Mouse (Mus musculus) midbrain, embryonic 13.5 days (tissue): Measurements from ENCODE around the gene E030018B13Rik. TPM values are rescaled to one million over a fixed set of nuclear protein-coding genes. Genes with fewer than 3 reads are reported as not detected.

Experiments
- ATAC-seq: fragments of 200-750 bp; cut with Nextera tagmentation; 2 replicates; pipeline ENCODE4 v1.8.0; 2017; ENCODE audit warnings: mild to moderate bottlenecking, moderate TSS enrichment, moderate library complexity
- H3K27ac ChIP-seq: fragments of 300-500 bp; sonication (generic); 2 replicates; pipeline ENCODE4 v1.5.1; 2015; ENCODE audit warnings: inconsistent platforms, mild to moderate bottlenecking, moderate library complexity
- H3K27me3 ChIP-seq: fragments of 300-500 bp; sonication (generic); 2 replicates; pipeline ENCODE4 v1.6.1; 2015; ENCODE audit warnings: mild to moderate bottlenecking, inconsistent platforms
- H3K36me3 ChIP-seq: fragments of 300-500 bp; sonication (generic); 2 replicates; pipeline ENCODE4 v1.6.1; 2015; ENCODE audit warnings: mild to moderate bottlenecking, inconsistent platforms
- H3K4me1 ChIP-seq: fragments of 300-500 bp; sonication (generic); replicated peaks from 2 replicates; pipeline ENCODE4 v1.6.1; 2015; ENCODE audit warnings: inconsistent platforms
- H3K4me2 ChIP-seq: fragments of 300-500 bp; sonication (generic); replicated peaks from 2 replicates; pipeline ENCODE4 v1.6.1; 2015; ENCODE audit warnings: moderate library complexity, mild to moderate bottlenecking, inconsistent platforms
- H3K4me3 ChIP-seq: fragments of 300-500 bp; sonication (generic); replicated peaks from 2 replicates; pipeline ENCODE4 v1.5.1; 2015; ENCODE audit warnings: mild to moderate bottlenecking, inconsistent platforms
- H3K9ac ChIP-seq: fragments of 300-500 bp; sonication (generic); replicated peaks from 2 replicates; pipeline ENCODE4 v1.6.1; 2015; ENCODE audit warnings: mild to moderate bottlenecking, inconsistent platforms
- H3K9me3 ChIP-seq: fragments of 300-500 bp; sonication (generic); 2 replicates; pipeline ENCODE4 v1.6.1; 2016; ENCODE audit warnings: mild to moderate bottlenecking, inconsistent platforms
- WGBS: fragments of 180-500 bp; shearing (Covaris S2); methylation state at CpG from one replicate; pipeline ENCODE4 v1.1.7; 2015; 5-methylcytosine and 5-hydroxymethylcytosine counted together
- polyA plus RNA-seq: library from polyadenylated mRNA; unstranded; fragments of >200 nt; fragmentation: Nextera tagmentation; extraction: Ambion mirVana; gene quantifications from 2 replicates; pipeline ENCODE4 v1.2.1, GENCODE M21; 2015

The E030018B13Rik gene
- polyA plus RNA-seq, 1 experiment from 2014 or later: 0.22 TPM

DNA sequence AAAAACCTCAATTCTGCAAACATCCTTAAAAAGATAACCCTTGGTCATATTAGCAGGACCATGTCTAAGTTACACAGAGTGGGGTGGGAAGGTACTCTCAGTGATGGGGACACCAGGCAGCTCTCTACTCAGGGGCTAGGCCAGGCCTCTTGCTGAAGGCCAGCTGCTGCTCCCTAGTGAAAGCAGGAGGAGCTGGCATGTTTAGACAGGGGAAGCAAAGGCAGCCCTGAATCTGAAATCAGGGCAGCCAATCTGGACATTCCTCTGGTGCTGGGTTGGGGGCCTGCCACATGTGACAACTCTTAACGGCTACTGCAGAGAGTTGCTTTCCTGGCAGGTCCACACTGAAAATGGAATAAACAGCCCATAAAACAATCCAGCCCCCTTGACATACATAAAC is 7.5 kb downstream of the E030018B13Rik start:
- Histone ChIP-seq H3K36me3 (no peaks in the 10 kb centered on the region), H3K9ac (no peak overlapping the region), H3K4me2 (no peak overlapping the region), H3K4me3 (no peak overlapping the region), H3K4me1 (peaks cover 50% of the 10 kb centered on the region), H3K9me3 (no peaks in the 10 kb centered on the region), H3K27ac (no peak overlapping the region), H3K27me3 (no peaks in the 10 kb centered on the region)
- 83% methylated on average over 1 of the region's 1 CpGs for WGBS
- ATAC-seq: no peak

DNA sequence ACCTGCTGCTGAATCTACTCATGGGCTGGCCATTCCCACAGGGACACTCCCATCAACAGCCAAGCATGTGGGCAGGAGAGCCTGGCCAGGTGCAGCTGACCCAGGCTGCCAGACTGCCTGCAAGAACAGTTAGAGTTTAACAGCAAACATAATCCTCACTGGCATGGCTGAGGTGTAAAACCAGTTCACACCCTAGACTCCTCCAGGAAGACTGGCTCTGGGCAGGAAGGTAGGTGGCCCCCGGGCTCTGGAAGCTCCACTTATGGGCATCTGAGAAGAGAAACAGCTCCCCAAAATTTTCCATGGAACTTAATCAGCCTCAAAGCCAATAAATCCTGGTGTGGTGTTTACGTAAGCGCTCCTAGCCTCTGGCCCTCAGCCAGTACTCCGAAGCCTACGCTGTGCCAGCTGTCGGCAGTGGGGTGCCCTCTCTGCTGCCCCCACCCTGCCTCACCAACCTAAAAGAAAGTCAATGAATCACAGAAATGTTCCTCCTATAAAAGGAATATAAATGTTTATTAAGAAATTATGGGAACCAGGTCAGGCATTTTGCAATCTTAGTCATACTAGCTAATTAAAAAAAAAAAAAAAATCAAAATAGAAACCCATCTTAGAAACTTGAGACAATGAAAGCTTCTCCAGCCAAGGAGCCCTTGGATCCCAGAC is 8.2 kb downstream of the E030018B13Rik start:
- peak; percentile 22; the same call in 1 of the 2 replicates for ATAC-seq
- no peaks in the 10 kb centered on the region for H3K27me3 ChIP-seq
- H3K36me3 ChIP-seq: no peaks in the 10 kb centered on the region
- H3K9me3 ChIP-seq: no peaks in the 10 kb centered on the region
- H3K4me3 ChIP-seq: no peak overlapping the region
- no peak overlapping the region for H3K4me2 ChIP-seq
- H3K4me1 ChIP-seq: peaks cover 47% of the 10 kb centered on the region
- H3K9ac ChIP-seq: no peak overlapping the region
- WGBS: 54% methylated on average over 6 of the region's 6 CpGs
- 0 out of 2 replicates have a peak overlapping the region, but pooled peaks have one; percentile 32 for H3K27ac ChIP-seq

DNA sequence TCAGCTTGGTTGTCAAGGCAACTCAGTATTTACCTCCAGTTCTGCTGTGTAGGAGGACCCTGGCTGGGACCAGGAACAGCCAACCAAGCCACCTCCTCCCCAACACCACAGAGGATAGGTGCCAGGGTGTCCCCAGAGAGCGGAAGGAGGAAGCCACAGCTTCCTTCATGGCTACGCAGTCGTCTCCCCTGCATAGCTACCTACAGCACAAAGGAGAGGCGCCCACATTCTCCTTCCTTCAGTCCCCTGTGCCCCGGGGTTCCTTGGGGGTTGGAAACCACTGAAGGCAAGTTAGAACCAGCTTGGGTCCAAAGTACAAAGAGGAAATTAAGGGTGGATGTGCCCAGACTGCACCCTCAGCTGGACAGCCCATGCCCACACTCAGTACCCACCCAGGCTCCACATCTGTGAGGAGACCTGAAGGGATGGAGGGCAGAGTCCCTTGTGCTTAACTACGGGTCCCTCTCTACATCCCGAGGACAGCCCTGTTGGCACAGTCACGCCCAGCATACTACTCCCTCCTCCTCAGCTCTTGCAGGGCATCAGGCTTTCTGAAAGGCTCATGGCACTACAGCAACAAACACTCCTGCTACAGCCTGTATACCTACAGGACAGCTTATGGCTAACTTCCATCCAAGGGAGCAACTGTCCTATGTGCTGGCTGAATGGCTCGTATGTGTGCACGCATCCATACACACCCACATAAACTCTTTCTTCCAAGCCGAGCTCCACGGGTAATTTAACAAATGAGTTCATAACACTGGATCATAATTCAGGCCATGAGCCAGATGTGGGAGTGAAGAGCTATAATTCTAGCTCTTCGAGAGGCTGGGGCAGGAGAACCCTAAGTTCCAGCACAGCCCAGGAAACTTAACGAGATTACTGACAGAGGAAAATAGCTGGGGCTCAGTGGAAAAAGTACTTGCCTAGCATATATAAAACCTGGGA is 9.0 kb downstream of the E030018B13Rik start:
- 81% methylated on average over 14 of the region's 14 CpGs for WGBS
- no peak overlapping the region for H3K4me2 ChIP-seq
- no peak overlapping the region for H3K9ac ChIP-seq
- no peak overlapping the region for H3K4me3 ChIP-seq
- H3K4me1 ChIP-seq: peaks cover 47% of the 10 kb centered on the region
- H3K9me3 ChIP-seq: no peaks in the 10 kb centered on the region
- H3K36me3 ChIP-seq: no peaks in the 10 kb centered on the region
- peak; percentile 59 for ATAC-seq
- H3K27ac ChIP-seq: peak overlapping the region; percentile 25; the same call in 1 of the 2 replicates
- no peaks in the 10 kb centered on the region for H3K27me3 ChIP-seq

DNA sequence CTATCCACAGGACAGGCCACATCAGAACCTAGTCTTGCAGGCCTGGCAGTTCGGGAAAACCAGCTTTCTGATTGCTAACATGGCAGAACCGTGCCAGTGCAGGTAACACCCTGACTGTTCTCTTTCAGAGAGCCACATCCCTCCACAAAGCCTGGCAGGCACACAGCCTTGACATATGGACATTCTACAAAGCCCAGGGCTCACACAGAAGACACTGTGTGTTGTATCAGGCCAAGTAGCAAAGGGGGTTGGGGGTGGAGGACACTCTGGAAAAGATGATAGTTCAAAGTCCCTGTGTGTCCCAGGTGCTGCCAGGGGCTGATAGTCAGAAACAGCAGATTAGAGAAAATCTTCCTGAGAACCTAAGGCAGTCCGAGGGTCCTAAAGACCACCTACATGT is 9.8 kb downstream of the E030018B13Rik start:
- ATAC-seq: no peak
- no peak overlapping the region for H3K4me3 ChIP-seq
- 79% methylated on average over 3 of the region's 3 CpGs for WGBS
- no peak overlapping the region for H3K4me2 ChIP-seq
- peaks cover 47% of the 10 kb centered on the region for H3K4me1 ChIP-seq
- H3K9me3 ChIP-seq: no peaks in the 10 kb centered on the region
- H3K27ac ChIP-seq: peak overlapping the region; percentile 25; the same call in 1 of the 2 replicates
- H3K36me3 ChIP-seq: no peaks in the 10 kb centered on the region
- no peaks in the 10 kb centered on the region for H3K27me3 ChIP-seq
- H3K9ac ChIP-seq: no peak overlapping the region

DNA sequence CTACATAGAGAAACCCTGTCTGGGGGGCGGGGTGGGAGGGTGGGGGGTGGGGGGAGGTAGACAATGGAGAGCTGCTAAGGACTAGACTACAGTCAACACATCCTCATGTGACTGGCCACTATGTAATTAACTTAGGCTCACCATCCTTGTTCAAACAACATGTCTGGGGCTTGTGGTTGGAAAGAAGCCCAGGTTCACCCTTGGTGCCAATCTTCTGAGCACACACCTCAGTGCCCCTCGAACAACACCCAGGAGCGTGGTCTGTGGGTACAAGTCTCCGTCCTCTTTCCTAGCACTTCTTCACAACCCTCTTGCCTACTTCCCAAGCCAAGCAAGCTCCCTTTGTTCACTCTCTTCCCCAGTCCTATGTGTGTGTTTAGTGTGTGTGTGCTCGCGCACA is 10.5 kb downstream of the E030018B13Rik start:
- Histone ChIP-seq H3K27me3 (no peaks in the 10 kb centered on the region), H3K4me2 (no peak overlapping the region), H3K27ac (no peak overlapping the region), H3K9me3 (no peaks in the 10 kb centered on the region), H3K36me3 (no peaks in the 10 kb centered on the region), H3K9ac (no peak overlapping the region), H3K4me3 (no peak overlapping the region), H3K4me1 (peaks cover 43% of the 10 kb centered on the region)
- 94% methylated on average over 6 of the region's 6 CpGs for whole genome bisulfite sequencing
- ATAC-seq: no peak

DNA sequence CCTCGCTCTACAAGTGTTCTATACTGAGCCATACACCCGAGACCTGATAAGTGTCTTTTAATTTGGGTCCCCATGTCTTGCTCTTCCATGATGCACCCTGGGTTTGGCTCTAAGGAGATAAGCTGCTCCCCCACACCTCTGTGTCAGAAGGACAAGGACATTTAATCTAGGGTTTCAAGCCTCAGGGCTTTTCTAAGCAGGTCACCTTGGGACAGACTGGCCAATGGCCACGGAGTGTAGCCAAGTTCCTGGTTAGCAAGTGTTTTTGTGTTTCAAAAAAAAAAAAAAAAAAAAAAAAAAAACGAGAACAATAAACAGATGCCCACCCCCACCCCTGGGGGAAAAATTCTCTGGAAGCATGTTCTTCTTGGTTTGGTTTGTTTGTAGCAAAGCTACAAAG is 12.4 kb downstream of the E030018B13Rik start:
- Histone ChIP-seq H3K9ac (no peak overlapping the region), H3K4me2 (no peak overlapping the region)
- ATAC-seq: no peak

DNA sequence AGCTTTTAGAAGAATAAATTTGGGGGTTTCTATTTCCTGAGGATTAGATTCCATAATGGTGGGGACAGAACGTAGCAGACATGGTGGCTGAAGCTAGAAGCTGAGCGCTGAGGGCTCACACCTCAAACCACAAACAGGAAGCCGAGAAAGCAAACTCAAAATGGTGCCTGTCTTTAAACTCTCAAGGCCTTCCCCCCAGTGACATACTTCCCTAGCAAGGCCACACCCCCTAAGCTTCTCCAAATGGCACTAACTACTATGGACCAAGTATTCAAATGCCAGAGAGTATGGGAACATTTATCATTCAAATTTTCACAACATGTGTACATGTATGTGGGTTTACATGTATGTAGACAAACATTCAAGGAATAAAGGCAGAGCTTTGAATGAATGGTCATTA is 13.5 kb downstream of the E030018B13Rik start:
- H3K36me3 ChIP-seq: no peaks in the 10 kb centered on the region
- no peak overlapping the region for H3K27ac ChIP-seq
- H3K4me3 ChIP-seq: no peak overlapping the region
- peaks cover 40% of the 10 kb centered on the region for H3K4me1 ChIP-seq
- H3K4me2 ChIP-seq: no peak overlapping the region
- no peak for ATAC-seq
- WGBS: 95% methylated on average over 3 of the region's 3 CpGs
- no peaks in the 10 kb centered on the region for H3K27me3 ChIP-seq
- H3K9ac ChIP-seq: no peak overlapping the region
- no peaks in the 10 kb centered on the region for H3K9me3 ChIP-seq

More for the DNA sequence above, 12.4 kb downstream of the E030018B13Rik start:
- H3K27ac ChIP-seq: no peak overlapping the region
- peaks cover 41% of the 10 kb centered on the region for H3K4me1 ChIP-seq
- H3K9me3 ChIP-seq: no peaks in the 10 kb centered on the region
- H3K36me3 ChIP-seq: no peaks in the 10 kb centered on the region
- no peaks in the 10 kb centered on the region for H3K27me3 ChIP-seq
- no peak overlapping the region for H3K4me3 ChIP-seq
- 94% methylated on average over 4 of the region's 4 CpGs for WGBS

DNA sequence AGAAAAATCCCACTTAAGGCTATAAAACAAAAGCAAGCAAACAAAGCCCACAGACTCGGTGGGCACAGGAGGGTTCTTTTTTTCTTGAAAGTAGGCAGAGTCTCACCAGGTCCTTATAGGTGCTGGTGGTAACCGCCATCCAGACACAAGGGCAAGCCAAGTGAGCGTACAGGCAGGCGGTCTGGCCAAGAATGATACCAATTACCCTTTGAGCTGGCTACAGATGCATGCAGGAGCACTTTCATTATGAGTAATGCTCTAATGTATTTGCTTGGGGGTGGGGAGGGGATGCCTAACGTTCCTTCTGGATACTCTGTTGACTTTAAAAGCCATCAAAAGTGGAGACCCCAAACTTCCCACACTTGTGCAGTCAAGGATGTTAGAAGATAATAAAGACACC is 14.1 kb downstream of the E030018B13Rik start:
- Histone ChIP-seq H3K27ac (no peak overlapping the region), H3K4me2 (no peak overlapping the region), H3K9ac (no peak overlapping the region), H3K4me1 (peaks cover 40% of the 10 kb centered on the region), H3K9me3 (no peaks in the 10 kb centered on the region), H3K36me3 (no peaks in the 10 kb centered on the region), H3K4me3 (no peak overlapping the region), H3K27me3 (no peaks in the 10 kb centered on the region)
- ATAC-seq: no peak
- WGBS: 86% methylated on average over 5 of the region's 5 CpGs

DNA sequence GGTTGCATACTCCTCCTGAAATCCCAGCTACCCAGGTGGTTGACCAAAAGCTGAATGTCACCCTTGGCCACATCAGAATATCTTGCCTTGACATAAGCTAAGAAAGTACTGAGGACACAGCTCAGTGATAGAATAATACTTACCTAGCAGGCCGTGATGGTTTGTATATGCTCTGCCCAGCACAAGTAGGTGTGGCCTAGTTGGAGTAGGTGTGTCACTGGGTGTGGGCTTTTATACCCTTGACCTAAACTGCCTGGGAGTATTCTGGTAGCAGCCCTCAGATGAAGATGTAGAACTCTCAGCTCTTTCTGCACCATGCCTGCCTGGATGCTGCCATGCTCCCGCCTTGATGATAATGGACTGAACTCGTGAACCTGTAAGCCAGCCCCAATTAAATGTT is 15.8 kb downstream of the E030018B13Rik start:
- Histone ChIP-seq H3K9me3 (no peaks in the 10 kb centered on the region), H3K9ac (no peak overlapping the region), H3K27ac (no peak overlapping the region), H3K36me3 (no peaks in the 10 kb centered on the region), H3K4me3 (no peak overlapping the region), H3K4me1 (peaks cover 38% of the 10 kb centered on the region), H3K4me2 (no peak overlapping the region), H3K27me3 (no peaks in the 10 kb centered on the region)
- 94% methylated on average over 3 of the region's 3 CpGs for WGBS
- ATAC-seq: no peak

DNA sequence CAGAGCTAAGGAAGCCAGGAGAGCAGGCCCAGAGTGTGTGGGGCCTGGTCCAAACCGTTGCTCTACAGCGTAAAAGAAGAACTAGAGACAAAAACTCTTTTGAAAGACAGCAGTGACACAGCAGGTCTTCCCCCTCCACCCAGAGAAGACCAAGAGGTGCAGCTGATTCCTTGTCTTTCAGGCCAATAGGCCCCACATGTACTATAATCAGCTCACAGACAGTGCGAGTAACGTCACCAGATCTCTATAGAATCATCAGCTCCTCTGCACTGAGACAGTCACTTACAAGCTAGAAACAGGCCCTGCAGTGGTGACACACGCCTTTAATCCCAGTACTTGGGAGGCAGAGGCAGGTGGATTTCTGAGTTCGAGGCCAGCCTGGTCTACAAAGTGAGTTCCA is 17.2 kb downstream of the E030018B13Rik start:
- WGBS: 74% methylated on average over 6 of the region's 6 CpGs
- no peak for ATAC-seq

DNA sequence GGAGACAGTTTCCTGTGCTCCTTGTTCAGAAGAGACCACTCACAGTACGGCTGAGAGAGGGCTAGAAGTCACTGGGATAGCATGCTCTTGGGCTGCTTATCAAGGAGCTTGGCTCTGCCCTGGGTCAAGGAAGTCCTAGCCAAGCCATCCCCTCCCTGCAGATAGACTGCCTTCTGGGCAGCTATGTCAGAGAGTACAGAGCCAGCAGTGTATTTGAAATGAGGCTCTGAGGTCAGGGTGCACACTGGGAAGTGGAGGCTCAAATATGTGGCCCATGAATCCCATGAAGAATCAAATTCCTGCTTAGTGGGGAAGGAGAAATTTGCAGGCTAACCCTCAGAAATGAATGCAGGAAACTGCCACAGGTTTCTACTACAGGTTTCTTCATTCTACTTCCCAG is 17.9 kb downstream of the E030018B13Rik start:
- 0 out of 2 replicates have a peak overlapping the region, but pooled peaks have one; percentile 19 for H3K27ac ChIP-seq
- peaks cover 35% of the 10 kb centered on the region for H3K4me1 ChIP-seq
- no peaks in the 10 kb centered on the region for H3K27me3 ChIP-seq
- no peak for ATAC-seq
- peak overlapping the region; percentile 93 for H3K4me2 ChIP-seq
- no peaks in the 10 kb centered on the region for H3K9me3 ChIP-seq
- no peaks in the 10 kb centered on the region for H3K36me3 ChIP-seq
- 74% methylated on average over 1 of the region's 1 CpGs for WGBS
- no peak overlapping the region for H3K9ac ChIP-seq
- H3K4me3 ChIP-seq: no peak overlapping the region

More for the DNA sequence above, 17.2 kb downstream of the E030018B13Rik start:
- H3K4me1 ChIP-seq: peaks cover 34% of the 10 kb centered on the region
- no peak overlapping the region for H3K4me2 ChIP-seq
- no peaks in the 10 kb centered on the region for H3K9me3 ChIP-seq
- H3K9ac ChIP-seq: no peak overlapping the region
- no peak overlapping the region for H3K27ac ChIP-seq
- no peak overlapping the region for H3K4me3 ChIP-seq
- no peaks in the 10 kb centered on the region for H3K36me3 ChIP-seq
- no peaks in the 10 kb centered on the region for H3K27me3 ChIP-seq

DNA sequence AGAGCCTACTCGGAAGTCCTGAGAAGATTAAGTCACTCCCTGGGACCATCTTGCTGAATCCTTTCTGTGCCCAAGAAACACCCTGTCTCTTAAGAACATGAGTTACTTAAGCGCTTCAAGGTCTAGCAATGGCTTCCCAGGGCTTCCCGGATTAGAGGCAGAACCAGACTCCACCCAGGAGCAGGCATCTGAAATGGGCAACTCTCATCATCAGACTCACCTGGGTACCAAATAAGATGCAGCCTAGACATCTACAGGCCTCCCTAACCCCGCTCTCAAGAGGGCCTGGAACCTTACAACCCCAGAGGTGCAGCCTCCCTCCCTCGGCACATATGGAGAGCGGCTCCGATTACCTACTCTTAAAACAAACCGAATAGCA is 19.1 kb downstream of the E030018B13Rik start:
- no peak for ATAC-seq
- Histone ChIP-seq H3K9me3 (no peaks in the 10 kb centered on the region), H3K27me3 (no peaks in the 10 kb centered on the region), H3K36me3 (no peaks in the 10 kb centered on the region), H3K4me1 (peaks cover 40% of the 10 kb centered on the region), H3K27ac (no peak overlapping the region), H3K9ac (peak overlapping the region; percentile 90), H3K4me2 (peak overlapping the region; percentile 93), H3K4me3 (peak overlapping the region; percentile 80)
- WGBS: 17% methylated on average over 8 of the region's 8 CpGs
